Mouse (Mus musculus): ENCODE data around the gene Mxd1. TPM values are rescaled to one million over a fixed set of nuclear protein-coding genes. Genes with fewer than 3 reads are reported as not detected.

Gene Mxd1
- polyA plus RNA-seq, 2 experiments: 18.7 to 30.3 TPM

- H3K4me1 ChIP-seq (replicated peaks; ENCODE audit: control insufficient read depth in 2 of 2, insufficient read depth in 2 of 2, low read length in 1 of 2): peaks cover 2 to 5% of the 10 kb centered on the region in 2 experiments; a peak in 2 of 4 replicates
- TF ChIP-seq EP300 (IDR thresholded peaks at IDR 0.05; ENCODE audit: low read depth) (no peak), CTCF (IDR thresholded peaks at IDR 0.05; ENCODE audit: low read depth) (no peak)
- 76% methylated on average over 3 of the region's 3 CpGs for WGBS (ENCODE audit: insufficient replicate concordance)
- no peak overlapping the region for H3K27ac ChIP-seq
- no peak overlapping the region for H3K9ac ChIP-seq (replicated peaks)
- H3K4me3 ChIP-seq (ENCODE audit: insufficient read depth in 1 of 2, low read depth in 2 of 2, low read length in 2 of 2): no peak overlapping the region
- no peak for DNase-seq (ENCODE audit: low read depth in 3 of 3, low spot score in 3 of 3)
- H3K4me2 ChIP-seq (ENCODE audit: low read depth): no peak overlapping the region
- no peak for ATAC-seq (ENCODE audit: insufficient read depth)
- peaks cover 27% of the 10 kb centered on the region for H3K36me3 ChIP-seq (replicated peaks; ENCODE audit: control insufficient read depth, insufficient read depth, low read depth)
- no peaks in the 10 kb centered on the region for H3K9me3 ChIP-seq (ENCODE audit: control insufficient read depth, low read length)
- H3K27me3 ChIP-seq (ENCODE audit: control insufficient read depth, insufficient read depth, low read length): no peaks in the 10 kb centered on the region
Measured at GRCm38 (mm10) chr6:86681289-86681688, 12.3 kb upstream of the Mxd1 start.

GRCm38 (mm10) chr6:86678341-86678740 is 9.4 kb upstream of the Mxd1 start:
- peaks cover 41% of the 10 kb centered on the region for H3K36me3 ChIP-seq (replicated peaks; ENCODE audit: control insufficient read depth, insufficient read depth, low read depth)
- no peak for TF ChIP-seq CTCF (IDR thresholded peaks at IDR 0.05; ENCODE audit: low read depth)
- TF ChIP-seq EP300 (IDR thresholded peaks at IDR 0.05; ENCODE audit: low read depth): no peak
- peaks cover 0 to 2% of the 10 kb centered on the region in 2 experiments; a peak in 1 of 4 replicates for H3K4me1 ChIP-seq (replicated peaks; ENCODE audit: control insufficient read depth in 2 of 2, insufficient read depth in 2 of 2, low read length in 1 of 2)
- no peak overlapping the region for H3K27ac ChIP-seq
- 83% methylated on average over 6 of the region's 6 CpGs for WGBS (ENCODE audit: insufficient replicate concordance)
- no peaks in the 10 kb centered on the region for H3K9me3 ChIP-seq (ENCODE audit: control insufficient read depth, low read length)
- DNase-seq (ENCODE audit: low read depth in 3 of 3, low spot score in 3 of 3): no peak
- H3K4me2 ChIP-seq (ENCODE audit: low read depth): no peak overlapping the region
- no peak overlapping the region for H3K9ac ChIP-seq (replicated peaks)
- H3K27me3 ChIP-seq (ENCODE audit: control insufficient read depth, insufficient read depth, low read length): no peaks in the 10 kb centered on the region
- ATAC-seq (ENCODE audit: insufficient read depth): no peak
- H3K4me3 ChIP-seq (ENCODE audit: insufficient read depth in 1 of 2, low read depth in 2 of 2, low read length in 2 of 2): no peak overlapping the region

- no peak overlapping the region for H3K27ac ChIP-seq
Measured at GRCm38 (mm10) chr6:86670873-86671272, 1.9 kb upstream of the Mxd1 start.

GRCm38 (mm10) chr6:86669240-86669727 is 323 bp upstream of the Mxd1 start:
- ATAC-seq (ENCODE audit: insufficient read depth): peak; percentile 99
- peaks cover 35% of the 10 kb centered on the region for H3K36me3 ChIP-seq (replicated peaks; ENCODE audit: control insufficient read depth, insufficient read depth, low read depth)
- H3K4me2 ChIP-seq (ENCODE audit: low read depth): peak overlapping the region; percentile 84
- peak overlapping the region; percentile 62 to 98 for H3K4me3 ChIP-seq (ENCODE audit: insufficient read depth in 1 of 2, low read depth in 2 of 2, low read length in 2 of 2)
- TF ChIP-seq CTCF (IDR thresholded peaks at IDR 0.05; ENCODE audit: low read depth) (no peak), EP300 (IDR thresholded peaks at IDR 0.05; ENCODE audit: low read depth) (no peak)
- no peaks in the 10 kb centered on the region for H3K27me3 ChIP-seq (ENCODE audit: control insufficient read depth, insufficient read depth, low read length)
- H3K27ac ChIP-seq: peak overlapping the region; percentile 84
- DNase-seq (ENCODE audit: low read depth in 3 of 3, low spot score in 3 of 3): peak; percentile 100
- peak overlapping the region; percentile 86 for H3K9ac ChIP-seq (replicated peaks)
- under 1% methylated on average over 36 of the region's 37 CpGs for WGBS (ENCODE audit: insufficient replicate concordance)
- no peaks in the 10 kb centered on the region for H3K9me3 ChIP-seq (ENCODE audit: control insufficient read depth, low read length)
- peaks cover 28 to 35% of the 10 kb centered on the region in 2 experiments for H3K4me1 ChIP-seq (replicated peaks; ENCODE audit: control insufficient read depth in 2 of 2, insufficient read depth in 2 of 2, low read length in 1 of 2)

More at GRCm38 (mm10) chr6:86670873-86671272, 1.9 kb upstream of the Mxd1 start:
- Histone ChIP-seq H3K4me1 (replicated peaks; ENCODE audit: control insufficient read depth in 2 of 2, insufficient read depth in 2 of 2, low read length in 1 of 2) (peaks cover 23 to 24% of the 10 kb centered on the region in 2 experiments), H3K9ac (replicated peaks) (no peak overlapping the region), H3K9me3 (ENCODE audit: control insufficient read depth, low read length) (no peaks in the 10 kb centered on the region), H3K36me3 (replicated peaks; ENCODE audit: control insufficient read depth, insufficient read depth, low read depth) (peaks cover 27% of the 10 kb centered on the region), H3K4me2 (ENCODE audit: low read depth) (no peak overlapping the region), H3K4me3 (ENCODE audit: insufficient read depth in 1 of 2, low read depth in 2 of 2, low read length in 2 of 2) (no peak overlapping the region), H3K27me3 (ENCODE audit: control insufficient read depth, insufficient read depth, low read length) (no peaks in the 10 kb centered on the region)
- ATAC-seq (ENCODE audit: insufficient read depth): no peak
- WGBS (ENCODE audit: insufficient replicate concordance): 3% methylated on average over 2 of the region's 2 CpGs
- peak; percentile 73 to 76 (median 75) for DNase-seq (ENCODE audit: low read depth in 3 of 3, low spot score in 3 of 3)
- TF ChIP-seq EP300 (IDR thresholded peaks at IDR 0.05; ENCODE audit: low read depth): peak; percentile 43; the same call in 1 of the 2 replicates
- peak; percentile 95 for TF ChIP-seq CTCF (IDR thresholded peaks at IDR 0.05; ENCODE audit: low read depth)

GRCm38 (mm10) chr6:86667061-86667460 is 1.9 kb downstream of the Mxd1 start:
- 0 out of 2 replicates have a peak, but pooled peaks have one; percentile 5 for TF ChIP-seq CTCF (IDR thresholded peaks at IDR 0.05; ENCODE audit: low read depth)
- no peak for TF ChIP-seq EP300 (IDR thresholded peaks at IDR 0.05; ENCODE audit: low read depth)
- DNase-seq (ENCODE audit: low read depth in 3 of 3, low spot score in 3 of 3): no peak
- Histone ChIP-seq H3K4me3 (ENCODE audit: insufficient read depth in 1 of 2, low read depth in 2 of 2, low read length in 2 of 2) (peak overlapping the region; percentile 92 to 98), H3K27me3 (ENCODE audit: control insufficient read depth, insufficient read depth, low read length) (no peaks in the 10 kb centered on the region), H3K4me2 (ENCODE audit: low read depth) (peak overlapping the region; percentile 65), H3K4me1 (replicated peaks; ENCODE audit: control insufficient read depth in 2 of 2, insufficient read depth in 2 of 2, low read length in 1 of 2) (peaks cover 28 to 35% of the 10 kb centered on the region in 2 experiments), H3K9me3 (ENCODE audit: control insufficient read depth, low read length) (no peaks in the 10 kb centered on the region), H3K36me3 (replicated peaks; ENCODE audit: control insufficient read depth, insufficient read depth, low read depth) (peaks cover 54% of the 10 kb centered on the region), H3K9ac (replicated peaks) (peak overlapping the region; percentile 96), H3K27ac (peak overlapping the region; percentile 74)
- 90% methylated on average over 10 of the region's 10 CpGs for WGBS (ENCODE audit: insufficient replicate concordance)
- ATAC-seq (ENCODE audit: insufficient read depth): no peak
